ENCODE assay signal across 8 mouse cellular contexts in genomic region chr6:145823588-145824234, GRCm38 (mm10). TPM values are rescaled to one million over a fixed set of nuclear protein-coding genes. Genes with fewer than 3 reads are reported as not detected.
DNase-seq lines count a peak whose midpoint lies in the region; ATAC-seq and TF ChIP-seq lines count a peak whose summit lies in the region.

No protein-coding gene starts in this region.

- TF ChIP-seq CTCF in E14TG2a.4 (conservative IDR thresholded peaks at IDR 0.05; ENCODE audit: low read length) = peak; percentile 22; the same call in 1 of the 2 replicates
- peak; percentile 67; the same call in 1 of the 2 replicates for TF ChIP-seq CTCF in brain, embryonic 14.5 days (IDR thresholded peaks at IDR 0.05; ENCODE audit: borderline replicate concordance, extremely low read depth, insufficient read depth, insufficient read length)
- TF ChIP-seq CTCF in intestine, postnatal 0 days (IDR thresholded peaks at IDR 0.05; ENCODE audit: low read depth) = peak; percentile 86

- ATAC-seq in heart, embryonic 16.5 days (replicated peaks; ENCODE audit: extremely low read depth, insufficient read depth, low FRiP score) = peak; percentile 28; the same call in 1 of the 2 replicates
- ATAC-seq in heart, embryonic 11.5 days (replicated peaks; ENCODE audit: insufficient number of reproducible peaks, low FRiP score, low TSS enrichment) = no peak
- no peak for ATAC-seq in intestine, postnatal 0 days
- no peak for ATAC-seq in midbrain, embryonic 14.5 days (ENCODE audit: low FRiP score, low TSS enrichment)
- no peak for ATAC-seq in monocyte, adult 5-6 weeks (replicated peaks; ENCODE audit: insufficient number of reproducible peaks, low FRiP score, low TSS enrichment, poor library complexity, severe bottlenecking)

- H3K9ac ChIP-seq in heart, embryonic 16.5 days (ENCODE audit: low read length) = no peak overlapping the region
- no peak overlapping the region for H3K9ac ChIP-seq in heart, embryonic 11.5 days (ENCODE audit: low read depth, low read length)
- H3K9ac ChIP-seq in intestine, postnatal 0 days (ENCODE audit: low read depth, low read length) = no peak overlapping the region
- H3K9ac ChIP-seq in midbrain, embryonic 14.5 days (replicated peaks; ENCODE audit: low read length) = no peak overlapping the region

- TF ChIP-seq POLR2A in brain, embryonic 14.5 days (IDR thresholded peaks at IDR 0.05; ENCODE audit: borderline replicate concordance, extremely low read depth, insufficient read depth, insufficient read length, poor library complexity, severe bottlenecking) = no peak

- H3K4me3 ChIP-seq in heart, embryonic 16.5 days (ENCODE audit: low read length) = no peak overlapping the region
- H3K4me3 ChIP-seq in heart, embryonic 11.5 days (ENCODE audit: low read depth, low read length) = no peak overlapping the region
- H3K4me3 ChIP-seq in E14TG2a.4 (replicated peaks; ENCODE audit: low read length) = no peak overlapping the region
- no peak overlapping the region for H3K4me3 ChIP-seq in intestine, postnatal 0 days (ENCODE audit: low read depth, low read length)
- no peak overlapping the region for H3K4me3 ChIP-seq in midbrain, embryonic 14.5 days (replicated peaks; ENCODE audit: low read depth, low read length)

- peaks cover 6% of the 10 kb centered on the region for H3K9me3 ChIP-seq in heart, embryonic 16.5 days (replicated peaks; ENCODE audit: control insufficient read depth, low read length)
- no peaks in the 10 kb centered on the region for H3K9me3 ChIP-seq in heart, embryonic 11.5 days (replicated peaks; ENCODE audit: control insufficient read depth, low read length)
- peaks cover 14% of the 10 kb centered on the region for H3K9me3 ChIP-seq in E14TG2a.4 (ENCODE audit: low read length)
- H3K9me3 ChIP-seq in intestine, postnatal 0 days (ENCODE audit: control insufficient read depth) = no peaks in the 10 kb centered on the region
- H3K9me3 ChIP-seq in midbrain, embryonic 14.5 days (ENCODE audit: control insufficient read depth, low read length) = no peaks in the 10 kb centered on the region

- H3K4me2 ChIP-seq in heart, embryonic 16.5 days (ENCODE audit: low read depth, low read length) = no peak overlapping the region
- no peak overlapping the region for H3K4me2 ChIP-seq in heart, embryonic 11.5 days
- H3K4me2 ChIP-seq in intestine, postnatal 0 days (replicated peaks; ENCODE audit: low read depth) = no peak overlapping the region
- H3K4me2 ChIP-seq in midbrain, embryonic 14.5 days (ENCODE audit: low read length) = no peak overlapping the region

- WGBS in heart, embryonic 16.5 days = 33% methylated on average over 5 of the region's 5 CpGs
- 40% methylated on average over 5 of the region's 5 CpGs for WGBS in heart, embryonic 11.5 days (ENCODE audit: insufficient replicate concordance)
- 44% methylated on average over 5 of the region's 5 CpGs for WGBS in intestine, postnatal 0 days
- 47% methylated on average over 5 of the region's 5 CpGs for WGBS in midbrain, embryonic 14.5 days

- peak overlapping the region; percentile 24; the same call in 1 of the 2 replicates for H3K27ac ChIP-seq in heart, embryonic 16.5 days (ENCODE audit: low read length)
- no peak overlapping the region for H3K27ac ChIP-seq in heart, embryonic 11.5 days (ENCODE audit: low read depth, low read length)
- no peak overlapping the region for H3K27ac ChIP-seq in intestine, postnatal 0 days (ENCODE audit: low read depth, low read length)
- no peak overlapping the region for H3K27ac ChIP-seq in midbrain, embryonic 14.5 days (replicated peaks; ENCODE audit: low read depth, low read length)

- peaks cover 17% of the 10 kb centered on the region for H3K36me3 ChIP-seq in heart, embryonic 16.5 days (ENCODE audit: control insufficient read depth, insufficient read depth)
- H3K36me3 ChIP-seq in heart, embryonic 11.5 days (ENCODE audit: control insufficient read depth, insufficient read depth, low read length) = peaks cover 6% of the 10 kb centered on the region
- no peaks in the 10 kb centered on the region for H3K36me3 ChIP-seq in E14TG2a.4 (ENCODE audit: insufficient read depth, low read length)
- H3K36me3 ChIP-seq in intestine, postnatal 0 days (ENCODE audit: control insufficient read depth, insufficient read depth) = no peaks in the 10 kb centered on the region
- H3K36me3 ChIP-seq in midbrain, embryonic 14.5 days (ENCODE audit: control insufficient read depth, insufficient read depth, low read length) = no peaks in the 10 kb centered on the region

- no peaks in the 10 kb centered on the region for H3K27me3 ChIP-seq in heart, embryonic 16.5 days (ENCODE audit: control insufficient read depth, insufficient read depth, low read length)
- H3K27me3 ChIP-seq in heart, embryonic 11.5 days (ENCODE audit: control insufficient read depth, insufficient read depth, low read length) = no peaks in the 10 kb centered on the region
- no peaks in the 10 kb centered on the region for H3K27me3 ChIP-seq in E14TG2a.4 (ENCODE audit: insufficient read depth, low read length)
- no peaks in the 10 kb centered on the region for H3K27me3 ChIP-seq in intestine, postnatal 0 days (replicated peaks; ENCODE audit: control insufficient read depth, insufficient read depth, low read length)
- no peaks in the 10 kb centered on the region for H3K27me3 ChIP-seq in midbrain, embryonic 14.5 days (ENCODE audit: control insufficient read depth, insufficient read depth, low read length)

- peaks cover 8% of the 10 kb centered on the region for H3K4me1 ChIP-seq in heart, embryonic 16.5 days (ENCODE audit: control insufficient read depth, insufficient read depth, low read length)
- peaks cover 6% of the 10 kb centered on the region for H3K4me1 ChIP-seq in heart, embryonic 11.5 days (ENCODE audit: control insufficient read depth, insufficient read depth, low read length)
- H3K4me1 ChIP-seq in E14TG2a.4 (replicated peaks; ENCODE audit: low read depth, low read length) = 0 out of 2 replicates have a peak, but pooled peaks cover 4% of the 10 kb centered on the region
- H3K4me1 ChIP-seq in intestine, postnatal 0 days (replicated peaks; ENCODE audit: control insufficient read depth, insufficient read depth, low read length) = no peaks in the 10 kb centered on the region
- H3K4me1 ChIP-seq in midbrain, embryonic 14.5 days (ENCODE audit: control insufficient read depth, insufficient read depth, low read length) = no peaks in the 10 kb centered on the region

- peak; percentile 77 for DNase-seq in brain, embryonic 14.5 days (ENCODE audit: low read depth)
- DNase-seq in midbrain, embryonic 14.5 days = peak; percentile 84
- DNase-seq in spleen, postnatal 14 days (ENCODE audit: low spot score in 2 of 2) = no peak

RNA-seq across cellular contexts. Expression of gene Bhlhe41, which starts 41.6 kb away (rescaled TPM):
- polyA plus RNA-seq in heart, embryonic 16.5 days (2015; fragmentation: Nextera tagmentation; extraction: Ambion mirVana) = 5.9 and 6.1 TPM in 2 replicates
- 7.6 and 8.5 TPM in 2 replicates for polyA plus RNA-seq in heart, embryonic 11.5 days (2014; fragmentation: Nextera tagmentation; extraction: Ambion mirVana)
- 1.5 and 3.1 TPM in 2 replicates for polyA plus RNA-seq in brain, embryonic 14.5 days (2012; rRNA removed)
- 0.44 and 0.61 TPM in 2 replicates for polyA plus RNA-seq in intestine, postnatal 0 days (2015; fragmentation: Nextera tagmentation; extraction: Ambion mirVana)
- polyA plus RNA-seq in midbrain, embryonic 14.5 days (2014; fragmentation: Nextera tagmentation; extraction: Ambion mirVana) = 5.9 and 6.4 TPM in 2 replicates
- total RNA-seq in monocyte, adult 5-6 weeks (2017) = 2.9 to 9.1 TPM (median 5.9 TPM) in 3 replicates

Comparison
In these comparisons a context has a peak if more than half of its experiments do, and no peak if none do; other contexts are left out.
1. CTCF ChIP-seq: peak in every context shown above with its lines; median percentile 86 in intestine, postnatal 0 days; 67 in brain, embryonic 14.5 days; 22 in E14TG2a.4.
2. DNase-seq: peak in brain, embryonic 14.5 days (single experiment) and midbrain, embryonic 14.5 days (single experiment); none in spleen, postnatal 14 days (0 of 2).